Mouse (Mus musculus): Measurements from ENCODE around the gene Cwc25.
"Not testable (repeated sequence)": the region's sequence is repeated elsewhere in the genome, so short reads cannot be mapped to it uniquely, and the experiment has no call there.

Cwc25 gene

GRCm38 (mm10) chr11:97771410-97771809 is 5.1 kb upstream of the Cwc25 start:
- no peak for DNase-seq

- DNase-seq = no peak
Measured at GRCm38 (mm10) chr11:97769704-97770103, 3.3 kb upstream of the Cwc25 start.

GRCm38 (mm10) chr11:97761638-97762037 is 4.7 kb downstream of the Cwc25 start:
- DNase-seq = no peak

- no peak for DNase-seq
Measured at GRCm38 (mm10) chr11:97758942-97759341, 7.4 kb downstream of the Cwc25 start.

DNA sequence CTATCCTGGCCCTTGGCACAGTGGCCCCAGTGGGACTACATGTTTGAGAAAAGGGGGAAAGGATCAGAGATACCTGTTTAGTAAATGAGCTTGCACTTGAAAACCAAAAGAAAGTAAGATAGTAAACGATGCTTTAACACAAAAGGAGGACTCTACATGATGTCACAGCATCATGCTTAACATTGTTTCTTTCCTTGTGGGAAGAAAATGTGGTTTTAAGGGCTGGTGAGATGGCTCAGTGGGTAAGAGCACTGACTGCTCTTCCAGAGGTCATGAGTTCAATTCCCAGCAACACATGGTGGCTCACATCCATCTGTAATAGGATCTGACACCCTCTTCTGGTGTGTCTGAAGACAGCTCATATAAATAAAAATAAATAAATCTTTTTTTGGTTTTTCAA is 8.2 kb downstream of the Cwc25 start:
- no peak for DNase-seq

- DNase-seq = no peak
Measured at GRCm38 (mm10) chr11:97753277-97753676, 13.1 kb downstream of the Cwc25 start.

DNA sequence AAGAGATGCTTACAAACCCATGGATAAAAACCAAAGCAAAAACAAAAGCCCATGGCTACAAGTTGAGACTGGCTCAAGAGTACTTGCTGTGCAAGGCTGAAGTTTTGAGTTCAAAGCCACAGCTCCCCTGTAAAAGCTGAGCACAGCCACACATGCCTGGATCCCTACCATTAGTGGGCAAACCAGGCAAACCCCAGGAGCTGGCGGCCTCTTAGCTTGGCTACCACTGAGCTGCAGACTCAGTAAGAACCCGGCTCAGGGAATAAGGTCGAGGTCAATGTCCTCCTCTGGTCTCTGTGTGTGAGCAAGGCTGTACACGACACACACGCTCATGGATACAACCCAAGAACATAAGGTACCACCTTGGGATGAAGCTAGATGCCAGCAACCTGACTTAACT is 17.9 kb downstream of the Cwc25 start:
- DNase-seq = no peak

GRCm38 (mm10) chr11:97747773-97748172 is 18.6 kb downstream of the Cwc25 start:
- DNase-seq = no peak

DNA sequence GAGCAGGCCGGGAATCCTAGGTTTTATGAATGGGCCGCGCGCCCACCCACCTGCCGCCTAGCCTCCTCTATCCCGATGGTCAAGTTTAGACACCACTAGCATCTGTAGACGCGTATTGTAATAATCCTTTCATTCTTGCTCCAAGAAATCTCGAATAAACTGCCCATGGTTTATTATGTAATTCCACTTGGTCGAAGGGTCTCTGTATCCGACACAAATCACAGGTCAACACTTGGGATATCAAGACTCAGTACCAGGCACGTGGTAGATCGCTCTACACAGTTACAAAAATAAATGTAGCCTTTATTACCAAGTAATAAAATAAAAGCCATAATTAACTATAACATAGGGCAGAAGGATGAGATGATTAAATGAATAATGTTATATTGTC is 21.0 kb downstream of the Cwc25 start:
- DNase-seq = no peak

DNA sequence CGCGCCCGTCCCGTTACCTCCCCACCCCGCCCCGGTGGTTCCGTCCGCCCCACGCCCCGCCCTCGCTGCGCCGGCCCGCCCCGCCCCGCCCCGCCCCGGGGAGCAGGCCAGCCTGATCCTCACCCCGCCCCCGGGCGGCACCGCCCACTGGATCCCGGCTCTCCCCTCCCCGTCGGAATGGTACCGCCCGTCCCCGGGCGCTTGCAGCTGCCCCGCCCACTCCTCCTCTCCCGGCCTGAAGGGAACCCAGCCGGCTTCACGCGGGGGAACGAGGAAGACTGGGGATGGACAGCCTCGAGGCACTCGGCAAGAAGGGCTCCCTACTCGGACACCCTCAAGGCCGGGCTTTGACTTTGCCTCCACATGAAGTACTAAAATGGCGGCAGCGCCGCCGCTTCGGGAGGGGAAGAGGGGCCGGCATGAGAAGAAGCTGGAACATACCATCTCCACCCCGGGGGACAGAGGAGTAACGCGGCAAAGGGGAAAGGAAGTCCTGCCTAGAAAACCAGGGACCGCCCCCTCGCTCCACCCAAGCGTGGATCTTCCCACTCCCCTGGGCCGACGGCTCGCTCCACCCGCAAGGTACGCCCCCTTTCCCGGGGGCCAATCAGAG is 21.5 kb downstream of the Cwc25 start:
- DNase-seq = peak; percentile 96 to 99

DNA sequence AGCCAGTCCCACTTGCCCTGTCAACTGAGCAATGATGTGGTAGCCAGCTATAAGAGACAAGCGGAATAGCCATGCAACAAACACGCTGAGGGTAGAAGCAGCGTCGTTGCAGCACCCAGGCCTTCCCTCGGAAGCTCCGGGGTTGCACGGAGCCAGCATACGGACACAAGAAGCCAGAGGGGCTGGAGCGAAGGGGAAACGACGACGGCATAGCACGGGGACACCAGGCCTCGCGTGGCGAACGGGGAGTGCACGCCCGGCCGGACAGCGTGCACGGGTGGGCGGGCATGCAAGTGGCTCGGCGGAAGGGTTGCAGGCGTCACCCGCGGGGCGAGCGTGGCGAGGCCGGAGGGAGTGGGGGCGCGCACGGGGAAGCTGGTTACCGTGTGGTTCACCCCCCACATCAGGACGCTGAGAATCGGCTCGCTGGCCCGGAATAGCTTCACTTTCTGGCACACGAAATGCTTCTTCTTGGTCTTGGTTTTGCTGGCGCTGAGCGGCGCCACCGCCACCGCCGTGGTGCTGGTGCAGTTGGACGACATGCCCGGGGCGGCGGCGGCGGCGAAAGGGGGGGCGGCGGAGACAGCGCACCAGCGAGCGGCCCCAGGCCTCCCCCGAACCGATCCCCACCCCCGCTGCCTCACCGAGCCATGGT is 22.2 kb downstream of the Cwc25 start, which contains the start of gene Pip4k2b:
Gene Pip4k2b, minus strand, starts transcription at position 642 of the 655 bp plus-strand sequence.
- DNase-seq = no peak

DNA sequence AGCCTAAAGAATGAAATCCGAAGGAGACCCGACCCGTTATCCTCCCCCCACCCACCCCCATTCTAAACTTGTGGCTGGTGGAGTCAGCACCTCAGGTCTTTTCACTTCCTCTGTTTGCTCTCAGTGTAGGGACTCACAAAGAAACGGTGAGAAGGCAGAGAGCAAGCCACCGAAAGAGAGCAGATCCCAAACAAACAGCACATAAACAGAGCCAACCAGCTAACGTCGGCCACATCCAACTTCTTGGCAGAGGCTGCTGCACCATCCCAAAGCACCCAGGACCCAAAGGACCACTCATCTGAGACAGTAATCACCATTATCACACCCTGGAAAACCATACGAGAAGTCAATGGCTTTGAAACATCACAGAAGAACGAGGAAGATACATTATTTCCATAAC is 22.9 kb downstream of the Cwc25 start:
- no peak for DNase-seq

GRCm38 (mm10) chr11:97742591-97742990 is 23.8 kb downstream of the Cwc25 start:
- DNase-seq = no peak

DNA sequence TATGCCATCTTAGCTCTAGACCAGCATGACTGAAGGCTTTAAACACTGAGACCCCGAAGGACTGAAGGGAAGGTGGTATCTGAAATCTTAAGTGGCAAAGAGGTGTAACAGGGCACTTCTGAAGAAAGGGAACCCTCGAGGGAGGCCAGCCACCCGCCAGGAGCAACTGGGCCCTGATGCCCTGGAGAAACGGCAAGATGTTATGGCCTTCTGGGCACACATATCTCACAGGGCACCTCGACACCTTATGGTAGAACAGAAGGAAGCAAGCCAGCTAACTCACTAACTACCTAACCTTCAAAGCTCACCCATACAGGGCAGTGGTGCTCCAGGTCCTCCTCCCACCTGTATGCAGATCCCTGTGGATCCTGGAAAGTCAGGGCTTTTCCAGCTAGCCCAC is 24.2 kb downstream of the Cwc25 start:
- no peak for DNase-seq

DNA sequence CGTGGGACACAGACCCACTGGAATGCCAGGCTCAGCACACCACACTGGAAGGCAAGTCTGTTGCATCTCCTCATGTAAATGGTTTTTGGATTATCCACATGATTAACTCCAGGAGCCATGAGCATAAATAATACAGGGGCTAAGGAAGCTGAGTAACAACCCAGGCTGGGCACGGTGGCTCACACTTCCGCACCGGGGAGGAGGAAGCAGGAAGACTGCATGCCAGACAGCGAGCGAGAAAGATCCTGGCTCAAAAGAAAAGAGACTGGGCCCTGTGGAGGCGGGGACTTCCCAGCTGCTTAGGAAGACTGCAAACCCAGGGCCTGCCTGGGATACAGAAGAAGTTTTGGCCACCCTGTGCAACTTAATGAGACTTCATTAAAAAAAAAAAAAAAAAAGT is 26.2 kb downstream of the Cwc25 start:
- DNase-seq = peak in 1 of 2 experiments; percentile 24

GRCm38 (mm10) chr11:97739155-97739554 is 27.2 kb downstream of the Cwc25 start:
- DNase-seq = no peak

DNA sequence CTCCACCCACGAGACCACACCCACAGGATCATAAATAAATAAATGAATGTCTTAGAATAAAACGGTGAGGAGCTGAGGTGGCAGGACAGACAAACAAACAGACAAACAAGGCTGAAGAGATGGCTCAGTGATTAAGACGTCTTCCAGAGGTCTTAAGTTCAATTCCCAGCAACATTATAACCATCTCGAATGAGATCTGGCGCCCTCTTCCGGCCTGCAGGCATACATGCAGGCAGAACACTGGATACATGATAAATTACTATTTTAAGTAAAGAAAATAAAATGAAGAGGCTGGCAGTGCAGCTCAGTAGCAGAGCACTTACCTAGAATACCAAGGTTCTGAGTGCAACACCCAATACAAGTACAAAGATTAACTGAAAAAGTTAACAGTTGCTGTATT is 27.7 kb downstream of the Cwc25 start:
- no peak for DNase-seq

DNA sequence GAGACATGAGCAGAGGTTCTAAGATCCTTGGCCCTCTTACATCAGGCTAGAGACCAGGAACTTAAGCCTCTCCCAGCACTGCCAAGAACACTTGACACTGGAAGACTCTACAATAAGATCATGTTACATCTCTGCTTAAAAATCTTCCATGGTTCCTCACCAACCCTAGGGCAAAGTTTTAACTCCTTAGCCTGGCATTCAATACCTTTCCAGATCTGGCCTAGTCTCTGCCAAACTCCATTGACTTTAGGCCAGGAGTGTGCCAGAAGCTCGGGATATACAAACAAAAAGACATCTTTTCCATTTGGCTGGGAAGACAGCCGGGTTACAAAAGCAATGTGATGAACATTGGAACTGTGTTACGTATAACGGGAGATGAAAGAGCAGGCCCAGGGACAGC is 28.8 kb downstream of the Cwc25 start:
- DNase-seq = no peak

DNA sequence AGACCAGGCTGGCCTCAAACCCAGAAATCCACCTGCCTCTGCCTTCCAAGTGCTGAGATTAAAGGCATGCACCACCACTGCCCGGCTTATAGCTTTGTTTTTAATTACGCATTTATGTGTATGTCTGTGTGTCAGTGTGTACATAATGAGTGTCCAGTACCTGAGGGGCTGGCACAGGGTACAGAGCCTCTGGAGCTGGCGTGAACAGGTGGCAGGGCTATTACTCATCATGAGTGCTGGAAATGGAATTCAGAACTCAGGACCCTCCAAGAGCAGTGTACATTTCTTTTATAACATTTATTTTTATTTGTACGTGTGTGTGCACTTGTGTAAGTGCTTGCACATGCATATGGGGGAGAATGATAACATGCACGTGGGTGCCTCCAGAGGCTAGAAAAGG is 29.7 kb downstream of the Cwc25 start:
- no peak for DNase-seq

DNA sequence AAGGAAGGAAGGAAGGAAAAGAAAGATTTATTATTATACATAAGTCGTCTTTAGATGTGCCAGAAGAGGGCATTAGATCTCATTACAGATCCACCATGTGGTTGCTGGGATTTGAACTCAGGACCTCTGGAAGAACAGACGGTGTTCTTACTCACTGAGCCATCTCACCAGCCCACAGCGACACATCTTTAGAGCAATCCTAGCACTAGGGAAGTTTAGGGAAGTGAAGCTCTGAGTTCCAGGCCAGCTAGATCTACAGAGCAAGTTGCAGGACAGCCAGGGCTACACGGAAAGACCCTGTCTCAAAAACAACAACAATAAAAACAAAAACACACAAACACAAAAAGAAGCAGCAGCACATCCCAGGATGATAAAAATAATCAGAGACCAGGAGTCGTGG is 31.5 kb downstream of the Cwc25 start:
- not testable (repeated sequence) for DNase-seq

- DNase-seq = no peak
Measured at GRCm38 (mm10) chr11:97733689-97734088, 32.7 kb downstream of the Cwc25 start.

- DNase-seq = no peak
Measured at GRCm38 (mm10) chr11:97728730-97729129, 37.6 kb downstream of the Cwc25 start.

DNA sequence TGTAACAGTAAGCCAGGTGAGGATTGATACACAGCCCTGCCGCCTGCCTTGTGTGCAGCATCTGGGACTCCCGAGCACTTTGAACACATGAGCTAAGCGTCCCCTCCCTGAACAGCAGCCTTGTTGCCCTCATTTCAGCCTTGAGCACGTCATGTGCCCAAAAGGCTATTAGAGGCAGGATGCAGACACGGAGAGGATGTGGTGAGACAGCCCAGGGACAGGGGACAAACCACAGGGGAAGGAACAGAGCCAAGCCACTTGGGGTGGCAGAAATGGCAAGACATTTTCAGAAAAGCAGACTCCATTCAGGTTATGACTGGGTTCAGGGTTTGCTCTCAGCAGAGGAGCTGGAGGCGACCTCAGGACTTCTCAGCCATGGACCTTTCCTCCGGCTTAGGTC is 38.0 kb downstream of the Cwc25 start:
- peak in 1 of 2 experiments; percentile 56 for DNase-seq

- no peak for DNase-seq
Measured at GRCm38 (mm10) chr11:97723709-97724108, 42.6 kb downstream of the Cwc25 start.

GRCm38 (mm10) chr11:97721338-97721737 is 45.0 kb downstream of the Cwc25 start:
- DNase-seq = no peak

Measured in thymus, adult 18-20 months (tissue).